Mouse (Mus musculus) hematopoietic stem cell, adult 5-6 weeks (primary cell): ENCODE measurements at regions not wholly inside any gene's neighbourhood (a gene's known extent, or its start where the extent isn't known, plus 50 kb on each side); places are given as distances from the start of the nearest gene placed in this dataset.
A peak's percentile ranks its signal among the peaks of the same experiment; 100 is the strongest.

Experiments
- ATAC-seq, 2 experiments: fragments of 125-278 bp in 1 of 2; replicated peaks in 1 of 2; 2 replicates each; pipeline ENCODE4 v1.8.0; 2016 to 2017; ENCODE audit warnings: inconsistent platforms in 2 of 2, mild to moderate bottlenecking in 2 of 2, moderate number of reproducible peaks in 2 of 2, low read depth in 1 of 2, moderate TSS enrichment in 1 of 2; ENCODE audit not compliant: low FRiP score in 2 of 2, poor library complexity in 2 of 2, severe bottlenecking in 2 of 2, insufficient read depth in 1 of 2, low TSS enrichment in 1 of 2

DNA sequence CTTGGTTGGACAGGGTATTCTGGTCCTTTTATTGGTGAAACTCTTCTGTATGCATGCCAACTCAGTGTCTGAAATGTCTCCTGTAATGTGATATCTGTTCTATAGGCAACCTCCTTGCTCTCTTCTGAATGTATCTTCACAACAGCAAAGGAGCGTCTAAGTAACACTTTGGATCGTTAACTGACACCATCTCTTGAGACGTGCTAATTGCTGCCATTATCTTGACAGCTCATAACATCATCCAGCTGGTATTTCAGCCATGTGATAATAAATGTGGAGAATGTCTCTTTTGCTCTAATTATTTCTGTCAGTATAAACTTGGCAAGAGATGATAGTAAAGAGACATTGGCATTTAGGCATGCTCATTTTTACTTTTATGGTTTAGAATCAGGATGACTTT lies 68.8 kb upstream of the Col8a1 start:
- ATAC-seq, result no peak

DNA sequence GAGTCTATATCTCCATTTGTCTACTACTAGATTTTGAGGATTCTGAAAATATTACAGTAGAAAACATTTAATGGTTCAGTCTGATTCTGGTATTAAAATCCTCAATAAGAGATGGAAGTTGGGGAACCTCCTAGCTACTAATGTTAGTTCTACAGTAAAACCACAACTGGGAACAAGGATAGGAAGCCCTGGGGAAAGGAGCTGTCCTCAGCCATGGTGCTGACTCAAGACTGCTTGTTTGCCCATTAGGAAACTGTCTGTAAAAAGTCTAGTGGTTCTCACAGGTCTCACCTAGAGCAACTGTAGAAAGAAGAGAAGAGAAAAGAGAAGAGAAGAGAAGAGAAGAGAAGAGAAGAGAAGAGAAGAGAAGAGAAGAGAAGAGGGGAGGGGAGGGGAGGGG lies 90.9 kb upstream of the Col8a1 start:
- no peak for ATAC-seq

DNA sequence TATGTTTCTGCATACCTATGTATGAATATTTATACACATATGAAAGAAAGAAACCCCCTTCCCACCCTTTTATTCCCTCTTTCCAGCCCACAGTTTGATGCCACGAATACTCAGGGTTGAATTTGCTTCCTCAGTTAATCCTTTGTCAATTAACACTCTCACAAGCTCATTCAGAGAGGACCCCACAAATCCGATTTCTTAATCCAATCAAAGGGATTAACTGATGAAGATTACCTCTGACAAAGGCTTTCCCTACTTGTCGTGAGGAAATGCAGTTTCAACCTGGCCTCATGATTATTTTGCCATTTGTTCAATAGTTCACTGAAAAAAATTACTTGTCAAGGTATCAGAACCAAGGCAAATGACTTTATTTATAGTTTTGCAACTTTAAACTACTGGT lies 91.8 kb upstream of the Col8a1 start:
- no peak for ATAC-seq

- ATAC-seq, result no peak
These were observed 97.3 kb upstream of the Col8a1 start for GRCm38 (mm10) chr16:57851854-57852253.

DNA sequence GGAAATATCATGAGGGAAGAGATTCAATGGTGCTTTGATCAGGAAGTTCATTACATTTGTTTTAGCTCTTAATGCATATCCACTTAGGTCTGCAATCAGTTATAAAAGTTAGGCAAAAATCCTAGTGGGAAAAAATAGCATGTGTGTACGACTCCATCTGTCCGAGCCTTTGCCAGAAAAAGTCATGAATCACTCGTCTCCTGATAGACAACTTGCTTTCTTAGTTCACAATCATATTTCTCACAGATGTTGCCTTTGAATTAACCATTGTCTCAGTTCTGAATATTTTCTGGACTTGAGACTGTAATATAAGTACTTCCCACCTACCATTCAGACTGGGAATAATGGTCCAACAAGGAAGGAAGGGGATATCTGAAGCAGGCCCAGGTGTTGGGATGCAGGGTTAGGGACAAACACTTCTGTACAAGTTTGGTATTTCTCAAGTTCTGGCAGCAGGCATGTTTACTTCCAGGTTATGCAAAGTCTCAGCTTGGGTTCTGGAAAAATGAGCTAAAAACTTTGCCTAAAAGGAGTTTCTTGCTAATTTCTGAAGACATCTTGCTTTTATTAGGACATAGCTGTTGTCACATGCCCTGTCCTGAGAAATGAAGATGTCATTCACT lies 98.4 kb upstream of the Col8a1 start:
- ATAC-seq, result no peak

DNA sequence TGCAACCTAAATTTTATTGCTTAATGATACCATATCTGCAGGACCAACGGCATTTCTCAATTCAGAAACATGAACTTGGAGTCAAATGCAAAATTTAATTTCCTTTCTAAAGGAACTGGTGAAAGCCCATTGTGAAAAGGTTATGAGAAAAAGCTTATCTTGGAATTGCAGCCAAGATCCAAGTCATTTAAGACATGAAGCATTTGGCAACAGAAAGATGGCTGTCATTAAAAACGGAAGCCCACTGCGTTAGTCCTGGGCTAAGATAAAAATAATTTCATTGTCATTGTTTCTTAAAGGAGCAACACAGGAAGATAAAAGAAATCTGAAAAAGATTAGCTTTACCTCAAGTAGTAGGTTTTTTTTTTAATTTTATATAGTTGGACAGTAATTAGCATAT lies 99.2 kb upstream of the Col8a1 start:
- no peak for ATAC-seq

- no peak for ATAC-seq
These were observed 102.5 kb upstream of the Col8a1 start for GRCm38 (mm10) chr16:57857071-57857470.

DNA sequence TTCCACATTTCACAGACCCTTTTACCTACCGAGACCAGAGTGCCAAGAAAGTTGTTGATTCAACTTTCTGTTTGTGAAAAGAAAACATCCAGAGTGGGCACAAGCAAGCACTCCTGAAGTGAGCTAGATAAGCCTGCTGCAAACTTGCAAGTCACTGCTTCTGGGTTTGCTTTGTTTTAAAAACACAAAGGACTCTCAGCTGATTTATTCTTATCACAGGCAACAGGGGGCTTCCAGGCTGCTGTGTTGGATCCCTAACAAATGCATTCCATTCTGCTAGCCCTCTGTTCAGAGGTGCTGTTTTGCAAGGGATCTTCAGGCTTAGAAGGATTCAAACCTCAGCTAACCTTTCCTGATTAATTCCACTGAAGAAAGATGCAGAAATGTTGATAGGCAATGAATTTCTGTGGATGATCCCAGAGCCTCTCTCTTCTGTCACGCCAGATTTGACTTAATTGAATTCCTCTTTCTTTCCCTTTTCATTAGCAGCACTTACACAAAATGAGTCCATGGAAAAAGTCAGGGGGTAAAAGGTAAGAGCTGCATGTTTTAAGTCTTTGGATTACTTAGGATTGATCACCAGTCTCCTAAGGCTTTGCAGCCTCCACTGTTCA lies 103.7 kb upstream of the Col8a1 start:
- peak; percentile 57 to 60 for ATAC-seq

DNA sequence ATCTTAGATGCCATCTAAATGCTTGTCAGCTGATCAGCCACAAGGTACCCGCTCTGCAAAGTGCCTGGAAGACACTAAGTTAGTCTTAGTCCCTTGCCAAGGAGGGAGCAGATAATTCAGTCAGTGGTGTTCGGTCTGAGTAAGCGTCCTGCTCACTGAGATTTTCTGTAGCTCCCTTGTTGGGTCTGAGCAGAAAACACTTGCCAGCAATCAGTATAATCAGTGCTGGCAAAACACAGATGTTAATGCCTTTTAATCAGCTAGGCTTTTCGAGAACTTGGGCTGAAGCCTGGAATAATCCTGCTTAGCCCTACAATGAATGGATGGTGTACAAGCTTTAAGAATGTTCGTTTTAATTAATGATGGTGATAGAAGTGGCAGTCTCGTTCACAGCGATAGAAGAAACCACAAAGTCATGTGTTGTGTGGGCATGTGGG lies 104.2 kb upstream of the Col8a1 start:
- ATAC-seq, result peak; percentile 16 to 24; a peak in 1 of 4 replicates

GRCm38 (mm10) chr16:57863206-57863860 lies 108.8 kb upstream of the Col8a1 start:
- ATAC-seq, result no peak

DNA sequence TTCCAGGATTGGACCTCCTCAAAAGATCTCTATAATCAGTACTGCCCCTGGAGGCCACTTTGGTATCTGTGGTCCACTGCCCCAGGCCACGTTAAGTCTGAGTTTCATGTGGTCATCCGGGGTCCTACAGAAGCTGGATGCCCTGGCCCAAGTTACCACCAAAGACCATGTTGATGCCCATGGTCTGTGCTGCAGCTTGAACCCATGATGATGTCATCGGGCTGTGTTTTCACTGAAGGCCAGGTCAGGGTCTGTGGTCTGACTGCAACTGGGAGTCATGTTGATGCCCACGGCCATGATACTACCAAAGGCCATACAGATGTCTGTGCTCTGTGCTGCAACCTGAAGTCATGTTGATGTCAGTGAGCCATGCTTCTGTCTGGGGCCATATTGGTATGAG lies 122.3 kb upstream of the Col8a1 start:
- ATAC-seq, result no peak

- no peak for ATAC-seq
These were observed 127.1 kb upstream of the Col8a1 start for GRCm38 (mm10) chr16:57881575-57882094.

GRCm38 (mm10) chr16:57888138-57888537 lies 133.6 kb upstream of the Col8a1 start:
- no peak for ATAC-seq

GRCm38 (mm10) chr16:57888553-57888952 lies 134.0 kb upstream of the Col8a1 start:
- no peak for ATAC-seq

DNA sequence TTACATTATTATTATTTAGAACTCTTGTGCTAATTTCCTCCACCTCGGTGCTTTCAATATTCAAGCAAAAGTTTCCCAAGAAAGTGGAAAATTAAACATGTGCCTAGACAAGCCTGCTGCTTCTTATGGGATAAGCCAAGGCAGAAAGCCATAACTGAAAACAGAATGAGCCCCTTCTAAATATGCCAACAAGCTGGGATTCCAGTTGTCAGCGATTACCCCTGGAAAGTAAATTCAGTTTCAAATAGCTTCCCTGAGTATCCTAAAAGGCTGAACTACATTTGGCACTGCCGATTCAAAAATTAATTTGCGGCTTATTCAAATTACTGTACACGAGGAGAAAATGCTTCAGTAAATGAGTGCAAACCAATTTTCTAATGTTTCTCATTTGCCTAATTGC lies 135.6 kb upstream of the Col8a1 start:
- ATAC-seq, result no peak

DNA sequence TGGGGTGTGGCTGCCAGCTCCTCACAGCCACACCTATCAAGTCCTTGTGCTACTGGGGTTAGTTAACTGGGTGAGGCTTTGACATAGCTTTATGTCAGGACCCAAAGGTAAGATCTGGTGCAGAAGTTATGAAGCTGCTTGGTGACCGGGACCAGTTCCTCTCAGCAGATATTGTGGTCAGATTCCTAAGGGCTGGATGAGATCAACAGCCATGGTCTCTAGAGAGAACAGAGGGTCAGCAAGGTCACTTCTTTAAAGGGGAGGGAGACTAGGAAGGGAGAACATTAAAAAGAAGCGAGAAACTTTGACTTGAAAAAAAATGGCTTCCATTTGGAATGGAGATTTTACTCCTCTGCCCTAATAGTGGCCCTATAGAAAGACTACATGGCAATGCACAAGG lies 138.6 kb upstream of the Col8a1 start:
- no peak for ATAC-seq

- ATAC-seq, result no peak
These were observed 139.3 kb upstream of the Col8a1 start for GRCm38 (mm10) chr16:57893698-57894352.

- no peak for ATAC-seq
These were observed 146.5 kb upstream of the Col8a1 start for GRCm38 (mm10) chr16:57901006-57901405.
